Mouse (Mus musculus): ENCODE data around the gene Tomt.
A peak's percentile ranks its signal among the peaks of the same experiment; 100 is the strongest.

The Tomt gene

DNA sequence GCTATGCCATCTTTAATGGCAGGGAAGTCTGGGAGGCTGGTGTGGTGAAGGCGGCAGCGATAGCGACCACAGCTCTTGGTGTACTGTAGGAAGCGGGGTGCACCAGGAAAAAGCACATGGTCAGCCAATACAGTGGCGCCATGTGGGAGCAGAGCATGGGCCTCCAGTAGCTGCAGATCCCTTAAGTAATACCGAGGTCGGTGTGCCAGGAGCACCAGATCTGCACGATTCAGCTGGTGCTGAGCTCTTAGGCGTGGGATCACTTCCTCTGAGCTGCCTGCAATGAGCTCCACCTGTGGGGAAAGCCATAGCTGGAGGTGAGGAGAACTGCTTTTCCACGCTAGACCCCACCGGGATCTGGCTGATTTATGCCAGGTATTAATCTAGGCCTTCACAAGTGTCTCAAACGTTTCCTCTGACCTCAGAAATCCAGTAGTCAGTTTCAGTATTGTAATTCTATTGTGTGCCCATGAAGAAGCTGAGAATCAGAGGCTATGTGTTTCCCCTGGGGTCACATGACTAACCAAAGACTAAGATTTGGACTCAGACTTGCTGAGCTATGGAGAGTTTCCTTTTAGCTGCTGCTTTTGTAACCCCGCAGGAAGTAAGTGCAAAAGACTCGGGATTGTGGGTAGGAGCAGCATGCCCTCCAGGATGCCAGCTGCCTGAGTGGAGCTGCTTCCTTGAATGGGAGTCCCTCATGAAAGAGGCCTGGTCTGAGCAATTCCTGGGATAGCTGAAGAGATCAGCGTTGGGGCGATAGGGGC lies 5.6 kb downstream of the Tomt start:
- no peak for DNase-seq

DNA sequence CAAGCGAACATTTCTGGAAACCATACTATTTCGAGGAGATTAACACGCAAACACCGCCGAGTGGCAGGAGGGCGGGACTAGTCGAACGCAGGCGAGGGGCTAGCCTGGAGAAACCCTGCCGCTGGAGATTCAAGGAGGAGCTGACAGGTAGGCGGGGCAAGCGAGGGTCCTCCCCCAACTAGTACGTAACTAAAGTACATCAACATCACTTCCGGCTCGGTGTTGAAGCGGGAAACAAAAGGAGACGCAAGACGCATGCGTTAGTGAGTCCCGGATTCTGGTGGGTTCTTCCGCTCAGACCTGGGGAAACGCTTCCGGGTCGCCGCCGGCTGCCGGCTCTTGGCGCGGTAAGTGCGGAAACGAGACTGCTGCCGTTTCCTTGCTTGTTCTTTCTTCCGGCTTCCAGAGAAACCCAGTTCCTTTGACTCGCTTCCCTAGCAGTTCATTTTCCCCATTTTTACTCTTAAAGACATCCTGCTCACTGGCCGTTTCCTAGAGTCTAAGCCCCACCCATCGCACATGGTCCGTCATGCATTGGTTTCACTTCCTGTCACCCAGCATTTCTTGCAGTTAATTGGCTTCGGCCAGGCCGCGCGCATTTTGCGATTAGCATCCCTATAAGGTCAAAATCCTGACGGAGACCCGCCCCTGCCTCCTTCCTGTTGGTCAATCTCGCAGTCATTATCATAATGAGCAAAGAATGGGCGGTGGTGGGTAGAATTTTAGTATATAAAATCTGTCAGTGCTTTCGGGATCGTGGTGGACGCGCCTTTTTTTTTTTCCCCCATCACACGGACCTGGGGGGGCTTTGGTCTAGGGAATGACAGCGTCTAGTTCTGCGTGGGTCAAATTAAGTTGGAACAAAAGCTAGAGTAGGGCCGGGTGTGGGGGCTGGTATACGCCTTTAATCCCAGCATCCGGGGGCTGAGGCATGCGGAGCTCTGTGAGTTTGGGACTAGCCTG lies 9.8 kb downstream of the Tomt start:
- peak; percentile 100 for DNase-seq

DNA sequence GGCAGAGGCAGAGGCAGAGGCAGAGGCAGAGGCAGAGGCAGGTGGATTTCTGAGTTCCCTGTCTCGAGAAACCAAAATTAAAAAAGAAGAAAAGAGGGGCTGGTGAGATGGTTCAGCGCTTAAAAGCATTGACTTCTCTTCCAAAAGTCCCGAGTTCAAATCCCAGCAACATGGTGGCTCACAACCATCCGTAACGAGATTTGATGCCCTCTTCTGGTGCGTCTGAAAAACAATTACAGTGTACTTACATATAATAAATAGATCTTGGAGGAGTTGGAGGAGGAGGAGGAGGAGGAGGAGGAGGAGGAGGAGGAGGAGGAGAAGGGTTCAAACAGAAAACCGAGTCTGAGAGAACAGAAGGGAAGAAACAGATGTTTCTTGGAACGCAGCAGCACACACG lies 10.5 kb downstream of the Tomt start:
- DNase-seq = no peak

DNA sequence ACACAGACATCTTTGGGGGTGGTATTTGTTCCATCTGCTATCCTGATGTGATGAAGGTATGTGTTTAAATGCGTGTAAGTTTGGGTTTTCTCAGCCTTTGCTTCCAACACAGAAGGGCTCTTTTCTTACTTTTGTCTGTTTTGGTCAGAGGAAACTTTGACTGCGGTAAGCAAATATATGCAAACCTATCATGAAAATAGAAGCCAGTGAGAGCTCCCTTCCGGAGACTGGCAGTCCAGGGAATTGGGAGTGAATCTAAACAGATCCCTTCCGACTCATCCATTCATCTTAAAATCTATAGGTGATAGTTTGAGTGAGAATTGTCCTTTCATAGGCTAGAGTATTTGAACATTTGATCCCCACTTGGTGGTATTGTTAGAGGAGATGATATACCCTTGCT lies 17.7 kb downstream of the Tomt start:
- no peak for DNase-seq

DNA sequence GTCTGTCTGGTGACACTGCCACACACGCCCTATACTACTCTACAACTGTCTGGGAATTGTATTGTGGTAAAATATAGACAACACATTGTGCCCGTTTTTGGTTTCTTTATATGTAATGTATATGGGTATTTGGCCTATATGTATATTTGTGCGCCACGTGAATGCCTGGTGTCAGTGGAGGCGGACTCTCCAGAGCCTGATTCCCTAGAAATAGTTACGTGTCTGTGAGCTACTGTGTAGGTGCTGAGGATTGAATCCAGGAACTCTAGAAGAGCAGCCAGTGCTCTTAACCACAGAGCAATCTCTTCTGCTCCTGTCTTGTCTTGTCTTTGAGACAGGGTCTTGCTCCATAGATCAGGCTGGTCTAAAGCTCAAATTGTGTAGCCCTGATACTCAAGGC lies 19.9 kb downstream of the Tomt start:
- no peak for DNase-seq

DNA sequence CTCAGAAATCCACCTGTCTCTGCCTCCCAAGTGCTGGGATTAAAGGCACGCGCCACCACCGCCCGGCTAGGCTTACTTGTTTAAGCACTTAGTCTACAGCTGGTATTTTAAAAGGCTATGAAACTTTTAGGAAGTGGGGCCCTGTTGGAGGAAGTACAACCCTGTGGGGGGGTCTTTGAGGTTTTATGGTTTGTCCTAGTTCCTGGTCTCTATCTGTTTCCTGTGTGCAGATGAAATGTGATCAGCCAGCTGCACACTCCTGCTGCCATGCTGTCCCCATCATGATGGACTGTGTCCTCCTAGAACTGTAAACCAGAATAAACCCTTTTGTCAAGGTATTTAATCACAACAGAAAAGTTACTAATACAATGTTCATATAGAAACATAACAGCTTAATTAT lies 22.0 kb downstream of the Tomt start:
- DNase-seq = no peak

DNA sequence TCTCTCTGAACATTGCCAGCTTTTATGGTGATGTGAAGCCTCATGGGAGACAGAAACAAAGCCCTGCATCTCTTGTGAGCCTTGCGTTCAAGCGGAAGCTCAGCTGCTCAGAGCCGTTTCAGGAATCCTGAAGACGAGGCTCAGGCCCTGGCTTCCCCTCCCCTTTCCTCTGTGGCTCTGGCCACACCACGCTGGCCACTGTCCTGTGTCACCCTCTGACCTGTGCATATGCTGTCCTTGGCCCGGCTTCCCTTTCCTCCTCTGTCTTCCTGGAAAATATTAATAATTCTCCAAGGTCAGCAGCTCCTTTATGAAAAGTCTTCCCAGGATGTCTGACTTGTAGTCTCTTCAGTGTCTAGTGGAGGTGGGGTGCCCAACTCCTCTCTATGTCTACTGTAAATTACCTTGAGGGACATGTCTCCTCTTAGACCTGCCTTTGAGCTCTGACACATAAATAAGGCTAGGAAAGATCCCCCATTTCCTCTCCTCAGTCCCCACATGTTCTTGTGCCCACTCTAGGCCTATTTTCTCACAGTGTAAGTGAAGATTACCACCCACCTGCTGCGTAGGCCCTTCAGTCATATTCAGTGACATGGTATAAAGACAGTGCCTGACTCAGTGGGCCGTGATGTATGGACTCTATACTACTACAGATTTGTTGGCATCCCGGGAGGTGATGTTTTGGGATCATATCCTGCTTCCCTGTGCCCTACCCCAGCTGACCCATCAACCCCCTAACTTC lies 23.6 kb downstream of the Tomt start:
- no peak for DNase-seq

DNA sequence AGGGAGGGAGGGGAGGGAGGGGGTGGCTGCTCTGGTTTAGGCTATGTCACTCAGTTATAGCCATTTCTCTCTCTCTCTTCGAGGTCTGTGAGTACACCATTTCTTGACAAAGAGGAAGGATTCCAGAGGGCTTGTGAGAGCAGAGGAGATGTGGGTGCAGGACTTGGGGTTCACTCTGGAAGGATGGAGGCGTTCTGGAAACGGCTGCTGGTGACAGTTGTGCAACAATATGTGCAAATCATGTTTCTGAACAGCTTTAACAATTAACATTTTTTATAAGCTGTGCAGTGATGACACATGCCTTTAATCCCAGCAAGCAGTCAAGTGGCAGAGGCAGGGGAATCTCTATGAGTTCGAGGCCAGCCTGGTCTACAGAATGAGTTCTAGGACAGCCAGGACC lies 25.3 kb downstream of the Tomt start:
- DNase-seq = no peak

DNA sequence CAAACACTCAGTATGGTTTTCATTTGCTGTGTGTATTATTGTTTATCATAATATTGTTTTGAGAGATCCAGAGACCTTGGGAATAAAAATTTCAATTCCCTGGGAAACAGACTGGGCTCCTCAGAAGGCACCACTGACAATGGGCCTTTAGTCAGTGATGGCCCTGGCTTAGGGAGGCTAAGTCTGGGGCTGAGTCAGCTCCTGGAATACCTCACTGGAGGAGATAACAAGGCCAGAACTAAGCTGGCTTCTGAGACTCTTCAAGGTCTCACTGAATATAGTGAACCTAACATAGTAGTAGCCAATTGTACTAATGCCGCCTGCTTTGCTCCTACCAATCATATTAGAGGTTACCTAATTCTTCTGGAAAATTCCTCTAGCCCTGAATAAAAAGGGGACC lies 30.2 kb downstream of the Tomt start:
- no peak for DNase-seq

DNA sequence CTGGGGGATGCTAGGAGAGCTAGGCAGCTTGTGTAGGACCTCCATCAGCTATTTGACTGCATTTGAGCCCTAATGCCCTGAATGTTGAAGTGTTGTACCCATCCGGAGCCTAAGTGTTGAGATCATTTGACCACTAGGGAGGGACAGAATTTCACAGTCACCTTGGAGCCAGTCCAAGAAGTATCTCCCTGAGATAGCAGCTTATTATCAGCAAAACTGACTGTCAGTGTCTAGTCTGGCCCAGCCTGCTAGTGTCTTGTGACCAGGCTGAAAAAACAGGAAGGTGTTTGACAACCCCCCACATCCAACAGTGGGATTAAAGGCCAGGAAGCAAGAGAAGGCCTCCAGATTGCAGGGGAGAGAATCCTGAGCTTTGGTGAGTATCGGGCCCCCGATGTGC lies 34.9 kb downstream of the Tomt start:
- no peak for DNase-seq

DNA sequence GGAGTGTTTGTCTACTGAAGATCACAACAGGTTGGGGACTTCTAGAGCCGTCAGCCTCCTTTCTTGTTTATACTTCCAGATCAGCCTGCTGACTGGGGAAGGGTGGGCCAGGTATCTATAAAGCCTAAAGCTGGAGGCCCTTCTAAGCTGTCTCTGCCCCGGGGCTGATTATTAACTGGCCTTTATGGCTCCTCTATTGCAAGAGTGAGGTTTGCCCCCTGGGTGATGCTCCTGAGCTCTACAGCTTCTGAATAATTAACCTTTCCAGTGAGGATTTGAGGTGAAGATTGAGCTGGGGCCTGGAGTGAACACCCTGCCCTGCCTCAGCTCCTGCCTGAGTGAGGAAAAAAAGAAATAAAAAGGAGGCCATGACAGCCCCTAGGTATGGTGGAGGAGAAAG lies 35.5 kb downstream of the Tomt start, which contains the start of gene Folr1:
Gene Folr1, minus strand, starts transcription at position 160 of the 400 bp plus-strand sequence.
- no peak for DNase-seq

DNA sequence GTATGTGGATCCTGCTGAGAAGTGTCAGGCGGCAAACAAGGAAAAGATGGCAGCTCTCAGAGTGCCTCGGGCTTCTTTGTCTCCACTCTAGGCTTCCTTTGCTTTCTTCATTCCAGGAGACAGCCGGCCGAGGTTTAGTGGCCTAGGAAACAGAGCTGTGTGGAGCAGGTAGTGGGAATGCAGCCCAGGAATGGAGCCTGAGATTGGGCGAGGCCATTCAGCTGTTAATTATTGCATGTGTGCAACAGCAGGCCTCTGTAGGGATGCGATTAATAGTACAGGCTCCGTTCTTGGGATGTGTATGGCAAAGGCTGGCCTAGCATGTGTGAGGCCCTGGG lies 37.0 kb downstream of the Tomt start:
- DNase-seq = no peak

DNA sequence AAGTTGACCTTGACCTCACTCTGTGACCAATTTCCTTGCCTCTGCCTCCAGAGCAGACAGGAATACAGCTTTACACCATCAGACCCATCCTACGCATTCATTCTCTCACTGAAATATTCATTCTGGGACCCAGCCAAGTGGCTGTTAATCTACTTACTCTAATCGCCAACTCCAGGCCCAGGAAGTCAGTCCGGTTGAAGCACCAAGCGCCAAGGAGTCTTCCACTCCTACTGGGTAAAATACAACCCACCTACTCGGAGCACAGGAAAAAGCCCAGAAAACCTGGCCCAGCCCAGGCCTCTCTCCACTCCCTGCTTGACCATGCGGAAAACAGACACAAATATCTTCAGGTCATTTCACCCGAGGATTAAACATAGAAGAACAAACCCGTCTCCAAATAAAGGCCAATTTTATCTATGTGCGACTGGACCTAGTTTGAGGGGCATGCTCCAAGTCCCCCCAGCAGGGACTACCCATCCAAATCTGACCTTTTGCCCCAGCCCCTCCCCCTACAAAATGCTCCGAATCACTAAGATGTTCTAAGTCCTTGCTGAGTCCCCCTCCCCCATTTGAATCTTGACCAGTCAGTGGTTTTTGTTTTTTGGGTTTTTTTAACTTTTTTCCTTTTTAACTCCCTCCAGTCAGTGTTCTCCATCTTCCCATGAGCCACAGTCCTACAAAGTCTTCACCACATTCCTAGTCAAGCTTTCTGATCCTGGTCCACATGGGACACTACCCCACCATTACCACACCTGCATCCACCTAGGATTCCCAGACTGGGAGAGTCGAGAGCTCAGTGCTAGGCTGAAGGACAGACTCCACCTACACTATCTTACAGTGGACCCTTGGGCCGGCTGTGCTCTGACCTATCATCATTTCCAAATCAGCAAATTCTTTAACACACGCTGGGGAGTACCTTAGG lies 37.7 kb downstream of the Tomt start:
- peak; percentile 67 for DNase-seq

DNA sequence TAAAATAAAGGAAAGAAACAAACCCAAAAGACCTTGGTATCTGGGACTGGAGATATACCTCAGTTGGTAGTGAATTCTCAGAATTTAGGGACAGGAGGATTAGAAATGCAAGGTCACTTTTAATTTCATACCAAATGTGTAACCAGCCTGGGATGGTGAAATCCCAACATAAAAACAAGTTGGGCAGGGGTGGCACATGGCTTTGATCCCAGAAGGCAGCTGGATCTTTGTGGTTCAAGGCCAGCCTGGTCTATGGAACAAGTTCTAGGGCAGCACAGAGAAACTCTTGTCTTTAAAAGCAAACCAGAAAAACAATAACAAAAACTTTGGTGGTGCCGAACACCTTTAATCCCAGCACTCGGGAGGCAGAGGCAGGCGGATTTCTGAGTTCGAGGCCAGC lies 38.7 kb downstream of the Tomt start:
- no peak for DNase-seq

DNA sequence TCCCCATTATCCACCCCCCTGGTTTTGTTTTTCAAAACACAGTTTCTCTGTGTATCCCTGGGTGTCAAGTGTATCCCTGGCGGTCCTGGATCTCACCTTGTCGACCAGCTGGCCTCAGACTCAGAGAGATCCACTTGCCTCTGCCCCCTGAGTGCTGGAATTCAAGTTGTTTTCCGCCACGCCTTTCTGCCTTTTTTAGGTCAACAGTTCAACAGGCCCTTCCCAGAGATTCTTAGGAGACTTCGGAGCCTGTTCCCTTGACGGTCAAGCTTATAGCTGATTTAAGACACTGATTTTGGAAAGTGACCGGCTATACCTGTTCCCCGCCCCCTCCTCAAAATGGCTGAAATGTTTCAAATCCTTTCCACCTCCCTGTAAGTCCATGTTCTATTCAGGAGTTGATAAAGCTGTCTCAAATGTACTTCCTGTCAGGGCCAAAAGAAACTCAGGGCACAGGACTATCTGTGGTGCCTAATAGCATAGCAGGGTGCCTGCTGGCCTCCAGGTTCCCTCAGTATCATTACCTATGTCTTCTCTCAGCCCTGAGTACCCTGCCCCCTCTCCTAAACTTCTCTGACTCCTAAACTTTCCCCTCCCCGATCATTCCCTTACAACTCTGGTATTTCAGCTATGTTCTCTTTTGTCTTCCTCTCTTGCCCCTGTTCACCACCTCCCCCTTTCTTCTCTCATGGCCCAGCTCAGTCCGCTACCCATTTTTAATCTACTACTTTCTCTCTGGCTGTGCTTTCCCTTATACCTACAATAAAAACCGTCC lies 39.5 kb downstream of the Tomt start:
- DNase-seq = no peak

DNA sequence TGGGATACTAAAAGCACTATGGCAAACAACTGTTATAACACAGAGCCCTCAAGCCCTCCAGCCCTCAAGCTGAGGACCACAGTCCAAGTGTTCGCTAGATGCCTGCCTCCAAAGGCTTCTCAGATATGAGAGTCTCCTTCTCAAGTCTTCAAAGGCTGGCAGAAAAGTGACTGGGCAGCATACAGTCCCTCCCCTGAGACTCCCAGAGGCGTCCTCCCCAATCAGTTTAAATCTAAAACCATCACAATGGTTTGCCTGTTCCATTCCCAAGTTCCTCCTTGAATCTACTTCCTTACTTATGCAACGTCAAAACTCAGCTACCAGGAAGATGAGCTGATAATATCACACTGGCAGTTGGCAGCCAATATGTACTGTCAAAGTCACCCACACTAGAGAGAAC lies 42.7 kb downstream of the Tomt start, which contains the start of gene Anapc15:
Gene Anapc15, plus strand, starts transcription at position 301 of the 400 bp plus-strand sequence.
- DNase-seq = no peak

DNA sequence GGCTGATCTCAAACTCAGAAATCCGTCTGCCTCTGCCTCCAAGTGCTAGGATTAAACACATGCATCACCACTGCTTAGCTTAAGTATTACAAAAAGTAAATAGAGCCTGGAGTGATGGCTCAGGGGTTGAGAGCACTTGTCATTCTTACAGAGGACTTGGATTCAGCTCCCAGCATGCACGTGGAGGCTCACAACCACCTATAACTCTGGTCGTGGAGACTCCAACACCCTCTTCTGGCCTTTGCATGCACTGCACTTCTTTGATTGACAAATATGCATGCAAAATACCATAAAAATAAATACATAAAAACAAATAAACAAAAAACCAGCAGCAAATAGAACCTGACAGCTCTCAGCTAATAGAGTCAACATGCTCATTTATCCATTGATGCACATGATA lies 43.9 kb downstream of the Tomt start:
- DNase-seq = no peak

DNA sequence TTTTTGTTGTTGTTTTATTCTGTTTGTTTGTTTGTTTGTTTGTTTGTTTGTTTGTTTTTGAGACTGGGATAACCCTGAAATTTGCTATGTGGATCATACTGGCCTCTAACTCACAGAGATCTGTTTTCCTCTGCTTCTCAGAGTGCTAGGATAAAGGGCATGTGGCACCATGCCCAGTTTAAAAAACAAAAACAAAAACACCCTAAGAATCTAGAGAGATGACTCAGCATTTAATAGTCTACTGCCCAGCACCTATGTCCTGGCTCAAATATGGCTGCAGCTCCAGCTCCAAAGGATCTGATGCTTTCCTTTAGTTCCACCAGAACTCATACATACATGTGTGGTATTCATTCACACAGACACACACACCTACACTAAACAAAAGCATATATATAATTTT lies 45.2 kb downstream of the Tomt start:
- no peak for DNase-seq

DNA sequence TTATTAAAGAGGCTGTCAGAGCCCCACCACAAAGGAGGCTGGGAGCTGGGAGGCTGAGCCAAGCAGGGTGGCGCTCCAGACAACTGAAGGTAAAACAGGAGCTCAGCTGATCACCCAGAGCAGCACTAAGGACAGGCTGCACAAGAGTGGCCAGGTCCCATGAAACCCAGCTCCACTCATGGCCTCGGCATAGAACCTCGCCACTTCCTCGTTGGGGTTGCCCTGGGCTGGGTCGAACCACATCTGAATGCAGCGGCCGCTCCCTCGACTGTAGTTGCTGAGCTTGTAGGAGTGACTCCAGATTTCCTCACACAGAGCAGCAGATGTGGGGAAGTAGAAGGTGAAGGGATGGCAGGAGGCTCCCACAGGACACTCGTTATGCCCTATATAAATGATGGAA lies 47.8 kb downstream of the Tomt start:
- no peak for DNase-seq

DNA sequence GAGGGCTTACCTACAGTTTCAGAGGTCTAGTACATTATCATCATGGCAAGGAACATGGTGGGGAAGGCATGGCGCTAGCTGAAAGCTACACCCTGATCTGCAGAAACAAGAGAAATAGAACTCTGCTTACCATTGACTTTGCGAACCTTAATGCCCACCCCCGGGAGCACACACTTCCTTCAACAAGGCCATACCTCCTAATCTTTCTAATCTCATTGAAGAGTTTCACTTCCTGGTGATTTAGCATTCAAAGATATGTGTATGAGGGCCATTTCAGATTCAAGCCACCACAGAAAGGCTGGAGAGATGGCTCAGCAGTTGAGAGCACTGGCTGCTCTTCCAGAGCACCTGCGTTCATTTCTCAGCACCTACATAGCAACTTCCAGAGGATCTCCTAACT lies 49.1 kb downstream of the Tomt start, which contains the start of gene Folr2:
Gene Folr2, minus strand, starts transcription at position 101 of the 400 bp plus-strand sequence.
- DNase-seq = no peak

DNA sequence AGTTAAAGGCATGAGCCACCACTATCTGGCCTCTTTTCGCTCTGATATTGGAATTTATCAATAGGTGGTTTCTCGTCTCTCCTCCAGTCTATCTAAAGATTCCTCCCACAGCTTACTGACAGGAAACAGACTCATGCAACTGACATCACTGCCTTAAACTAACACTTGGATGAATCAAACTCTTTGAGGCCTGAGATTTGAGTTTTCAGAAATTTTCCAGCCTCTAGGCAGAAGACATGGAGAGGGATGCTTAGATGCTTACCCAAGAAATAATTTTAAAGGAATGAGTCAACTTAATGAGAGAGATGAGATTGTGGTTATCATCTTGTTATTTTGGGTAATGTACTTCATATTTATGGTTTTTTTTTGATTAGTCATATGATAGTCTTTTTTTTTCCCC lies 52.3 kb downstream of the Tomt start:
- DNase-seq = no peak
